Mouse (Mus musculus) neural tube, embryonic 13.5 days (tissue): ENCODE data around the gene AC124502.3. TPM values are rescaled to one million over a fixed set of nuclear protein-coding genes. Genes with fewer than 3 reads are reported as not detected.

Experiments
- ATAC-seq: fragments of 200-750 bp; cut with Nextera tagmentation; 2 replicates; pipeline ENCODE4 v1.8.0; 2017; ENCODE audit warnings: low read depth, mild to moderate bottlenecking, moderate TSS enrichment, moderate library complexity
- H3K27ac ChIP-seq: fragments of 300-500 bp; sonication (generic); replicated peaks from 2 replicates; pipeline ENCODE4 v1.5.1; 2015; ENCODE audit warnings: moderate library complexity, mild to moderate bottlenecking, inconsistent platforms
- H3K27me3 ChIP-seq: fragments of 300-500 bp; sonication (generic); 2 replicates; pipeline ENCODE4 v1.6.1; 2015; ENCODE audit warnings: mild to moderate bottlenecking, inconsistent platforms
- H3K36me3 ChIP-seq: fragments of 300-500 bp; sonication (generic); 2 replicates; pipeline ENCODE4 v1.6.1; 2015; ENCODE audit warnings: mild to moderate bottlenecking, inconsistent platforms
- H3K4me1 ChIP-seq: fragments of 300-500 bp; sonication (generic); replicated peaks from 2 replicates; pipeline ENCODE4 v1.6.1; 2015; ENCODE audit warnings: inconsistent platforms
- H3K4me2 ChIP-seq: fragments of 300-500 bp; sonication (generic); 2 replicates; pipeline ENCODE4 v1.6.1; 2015; ENCODE audit warnings: inconsistent platforms, mild to moderate bottlenecking, moderate library complexity
- H3K4me3 ChIP-seq: fragments of 300-500 bp; sonication (generic); 2 replicates; pipeline ENCODE4 v1.5.1; 2015; ENCODE audit warnings: mild to moderate bottlenecking, inconsistent platforms
- H3K9ac ChIP-seq: fragments of 300-500 bp; sonication (generic); 2 replicates; pipeline ENCODE4 v1.6.1; 2015; ENCODE audit warnings: moderate library complexity, mild to moderate bottlenecking, inconsistent platforms
- H3K9me3 ChIP-seq: fragments of 300-500 bp; sonication (generic); 2 replicates; pipeline ENCODE4 v1.6.1; 2016; ENCODE audit warnings: inconsistent platforms
- WGBS: fragments of 180-500 bp; shearing (Covaris S2); methylation state at CpG from one replicate; pipeline ENCODE4 v1.1.7; 2015; 5-methylcytosine and 5-hydroxymethylcytosine counted together
- polyA plus RNA-seq: library from polyadenylated mRNA; unstranded; fragments of >200 nt; fragmentation: Nextera tagmentation; extraction: Ambion mirVana; gene quantifications from 2 replicates; pipeline ENCODE4 v1.2.1, GENCODE M21; 2015

AC124502.3 gene
- polyA plus RNA-seq, 1 experiment from 2014 or later, result 5.1 TPM

DNA sequence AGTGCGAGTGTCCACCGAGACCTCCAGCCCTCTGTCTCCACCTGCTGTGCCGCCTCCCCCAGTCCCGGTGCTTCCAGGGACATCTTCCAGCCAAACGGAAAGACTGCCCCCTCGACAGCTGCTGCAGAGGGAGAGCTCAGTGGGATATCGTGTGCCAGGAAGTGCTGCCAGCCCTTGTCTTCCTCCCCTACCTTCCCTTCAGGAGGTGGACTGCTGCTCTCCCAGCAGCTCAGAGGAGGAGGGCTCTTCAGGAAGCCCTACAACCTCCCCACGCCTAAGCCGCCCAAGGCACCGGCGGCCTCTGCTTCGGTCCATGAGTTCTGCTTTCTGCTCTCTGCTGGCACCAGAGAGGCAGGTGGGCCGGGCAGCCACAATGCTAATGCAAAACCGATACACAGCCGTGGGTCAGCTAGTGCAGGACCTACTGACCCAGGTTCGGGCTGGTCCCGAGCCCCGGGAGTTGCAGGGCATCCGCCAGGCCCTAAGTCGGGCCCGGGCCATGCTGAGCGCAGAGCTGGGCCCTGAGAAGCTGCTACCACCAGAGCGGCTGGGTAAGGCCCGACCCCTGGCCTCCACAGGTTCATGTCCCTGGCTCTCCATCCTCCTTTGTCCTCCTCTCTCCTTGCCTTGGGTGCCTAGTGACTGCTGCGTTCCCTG is 13.6 kb downstream of the AC124502.3 start:
- H3K4me1 ChIP-seq, result peaks cover 24% of the 10 kb centered on the region
- no peak overlapping the region for H3K27ac ChIP-seq
- 28% methylated on average over 25 of the region's 25 CpGs for WGBS
- no peak for ATAC-seq
- H3K9me3 ChIP-seq, result no peaks in the 10 kb centered on the region
- peaks cover 27% of the 10 kb centered on the region for H3K36me3 ChIP-seq
- H3K27me3 ChIP-seq, result peaks cover 63% of the 10 kb centered on the region
- H3K4me3 ChIP-seq, result no peak overlapping the region
- H3K9ac ChIP-seq, result no peak overlapping the region
- H3K4me2 ChIP-seq, result no peak overlapping the region

DNA sequence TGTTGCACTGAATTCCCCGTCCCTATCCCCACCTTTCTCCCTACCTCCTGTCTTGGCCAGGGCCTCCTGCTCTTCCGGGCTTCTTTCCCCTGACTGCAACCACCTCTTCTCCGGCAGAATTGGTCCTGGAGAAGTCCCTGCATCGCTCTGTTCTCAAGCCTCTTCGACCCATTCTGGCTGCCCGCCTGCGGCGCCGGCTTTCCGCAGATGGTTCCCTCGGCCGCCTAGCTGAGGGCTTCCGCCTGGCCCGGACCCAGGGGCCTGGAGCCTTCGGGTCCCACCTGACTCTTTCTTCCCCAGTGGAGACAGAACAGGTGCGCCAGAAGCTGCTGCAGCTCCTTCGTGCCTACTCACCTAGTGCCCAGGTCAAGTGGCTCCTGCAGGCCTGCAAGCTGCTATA is 14.2 kb downstream of the AC124502.3 start:
- Histone ChIP-seq H3K4me3 (no peak overlapping the region), H3K36me3 (peaks cover 22% of the 10 kb centered on the region), H3K27me3 (peaks cover 63% of the 10 kb centered on the region), H3K9ac (no peak overlapping the region), H3K4me2 (no peak overlapping the region), H3K27ac (no peak overlapping the region), H3K4me1 (peaks cover 24% of the 10 kb centered on the region), H3K9me3 (no peaks in the 10 kb centered on the region)
- WGBS, result 58% methylated on average over 17 of the region's 17 CpGs
- no peak for ATAC-seq

DNA sequence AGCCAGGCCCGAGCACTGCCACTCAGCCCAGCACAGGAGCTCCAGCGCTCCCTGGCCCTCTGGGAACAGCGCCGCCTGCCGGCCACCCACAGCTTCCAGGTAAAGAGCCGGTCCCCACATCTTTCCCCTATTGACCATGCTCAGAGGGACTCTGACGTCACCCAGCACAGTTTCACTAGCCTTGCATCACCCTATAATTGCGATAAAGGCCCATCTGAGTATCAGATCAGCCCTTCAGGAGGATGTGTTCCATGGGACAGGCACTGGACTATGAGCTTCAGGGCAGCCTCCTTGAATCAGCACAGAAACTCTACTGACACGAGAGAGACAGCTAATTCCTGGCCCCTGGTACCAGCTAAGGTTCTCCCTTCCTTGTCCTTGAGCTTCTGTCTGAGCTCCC is 15.2 kb downstream of the AC124502.3 start:
- Histone ChIP-seq H3K36me3 (peaks cover 11% of the 10 kb centered on the region), H3K9ac (no peak overlapping the region)

DNA sequence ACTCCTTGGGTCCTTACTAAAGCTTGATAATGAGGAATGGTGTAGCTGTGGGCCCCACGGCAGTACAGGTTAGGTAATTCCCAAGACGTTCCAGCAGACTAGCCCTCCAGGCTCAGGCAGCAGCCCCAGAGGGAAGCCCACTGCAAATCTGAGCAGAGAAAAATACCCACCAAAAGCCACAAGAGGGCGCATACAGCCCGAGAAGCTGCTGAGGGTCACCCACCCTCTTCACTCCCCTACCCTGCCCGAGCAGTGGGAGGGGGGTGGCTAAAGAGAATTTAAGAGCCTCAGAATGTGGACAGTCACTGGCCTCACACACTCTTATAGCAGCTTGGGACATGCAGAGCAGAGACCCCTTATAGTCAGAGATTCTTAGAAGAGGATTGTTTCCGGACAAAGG is 17.6 kb downstream of the AC124502.3 start:
- peak; percentile 30 for ATAC-seq
- Histone ChIP-seq H3K4me3 (no peak overlapping the region), H3K27me3 (peaks cover 45% of the 10 kb centered on the region), H3K36me3 (no peaks in the 10 kb centered on the region), H3K9me3 (no peaks in the 10 kb centered on the region), H3K9ac (no peak overlapping the region), H3K4me1 (peaks cover 34% of the 10 kb centered on the region), H3K27ac (no peak overlapping the region), H3K4me2 (no peak overlapping the region)
- WGBS, result 14% methylated on average over 6 of the region's 6 CpGs

More for the DNA sequence above, 15.2 kb downstream of the AC124502.3 start:
- Histone ChIP-seq H3K27me3 (peaks cover 63% of the 10 kb centered on the region), H3K27ac (no peak overlapping the region), H3K9me3 (no peaks in the 10 kb centered on the region), H3K4me1 (peaks cover 28% of the 10 kb centered on the region), H3K4me3 (no peak overlapping the region), H3K4me2 (no peak overlapping the region)
- 16% methylated on average over 9 of the region's 9 CpGs for WGBS
- no peak for ATAC-seq

DNA sequence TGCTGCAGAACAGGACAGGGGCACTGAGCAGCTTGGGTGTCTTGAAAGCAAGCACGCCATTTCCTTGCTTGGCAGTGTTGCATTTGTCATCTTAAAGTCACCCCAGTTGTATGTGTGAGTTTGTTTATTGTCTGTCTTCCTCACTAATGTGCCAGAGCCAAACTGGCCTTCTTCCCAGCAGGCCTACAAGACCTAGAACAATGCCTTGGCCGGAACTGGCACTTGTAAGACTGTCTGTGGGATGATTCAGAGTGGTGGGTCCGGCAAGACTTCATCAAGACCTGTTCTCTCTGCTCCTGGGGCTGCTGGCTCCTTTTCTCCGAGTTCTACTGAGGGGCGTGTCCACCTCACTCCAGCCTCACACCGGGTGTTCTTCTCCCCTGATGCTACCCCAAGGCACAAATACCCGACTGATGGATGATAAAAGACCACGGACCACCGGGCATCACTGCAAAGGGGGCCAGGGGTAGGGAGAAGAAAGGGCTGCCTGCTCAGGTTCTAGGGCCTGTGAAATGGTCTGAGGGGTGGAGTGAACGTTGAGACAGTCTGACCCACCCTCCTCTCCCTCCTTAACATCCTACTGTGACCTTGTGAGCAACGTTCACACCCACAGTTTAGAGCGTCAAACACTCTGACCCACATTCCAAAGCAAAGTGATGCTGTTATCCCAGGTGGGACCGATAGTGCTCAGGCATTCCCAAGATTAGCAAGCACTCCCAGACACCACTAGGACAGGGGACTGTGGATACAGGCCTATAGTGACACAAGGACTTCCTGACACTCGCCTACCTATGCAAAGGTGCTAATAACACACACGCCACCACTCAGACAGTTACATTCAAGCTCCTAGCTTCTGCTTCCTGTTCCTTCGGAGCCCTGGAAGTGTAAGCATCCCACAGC is 19.4 kb downstream of the AC124502.3 start:
- H3K9me3 ChIP-seq, result no peaks in the 10 kb centered on the region
- H3K9ac ChIP-seq, result no peak overlapping the region
- WGBS, result 21% methylated on average over 16 of the region's 16 CpGs
- peaks cover 26% of the 10 kb centered on the region for H3K27me3 ChIP-seq
- ATAC-seq, result no peak
- no peak overlapping the region for H3K4me3 ChIP-seq
- H3K27ac ChIP-seq, result no peak overlapping the region
- no peaks in the 10 kb centered on the region for H3K36me3 ChIP-seq
- H3K4me1 ChIP-seq, result peaks cover 31% of the 10 kb centered on the region
- no peak overlapping the region for H3K4me2 ChIP-seq

DNA sequence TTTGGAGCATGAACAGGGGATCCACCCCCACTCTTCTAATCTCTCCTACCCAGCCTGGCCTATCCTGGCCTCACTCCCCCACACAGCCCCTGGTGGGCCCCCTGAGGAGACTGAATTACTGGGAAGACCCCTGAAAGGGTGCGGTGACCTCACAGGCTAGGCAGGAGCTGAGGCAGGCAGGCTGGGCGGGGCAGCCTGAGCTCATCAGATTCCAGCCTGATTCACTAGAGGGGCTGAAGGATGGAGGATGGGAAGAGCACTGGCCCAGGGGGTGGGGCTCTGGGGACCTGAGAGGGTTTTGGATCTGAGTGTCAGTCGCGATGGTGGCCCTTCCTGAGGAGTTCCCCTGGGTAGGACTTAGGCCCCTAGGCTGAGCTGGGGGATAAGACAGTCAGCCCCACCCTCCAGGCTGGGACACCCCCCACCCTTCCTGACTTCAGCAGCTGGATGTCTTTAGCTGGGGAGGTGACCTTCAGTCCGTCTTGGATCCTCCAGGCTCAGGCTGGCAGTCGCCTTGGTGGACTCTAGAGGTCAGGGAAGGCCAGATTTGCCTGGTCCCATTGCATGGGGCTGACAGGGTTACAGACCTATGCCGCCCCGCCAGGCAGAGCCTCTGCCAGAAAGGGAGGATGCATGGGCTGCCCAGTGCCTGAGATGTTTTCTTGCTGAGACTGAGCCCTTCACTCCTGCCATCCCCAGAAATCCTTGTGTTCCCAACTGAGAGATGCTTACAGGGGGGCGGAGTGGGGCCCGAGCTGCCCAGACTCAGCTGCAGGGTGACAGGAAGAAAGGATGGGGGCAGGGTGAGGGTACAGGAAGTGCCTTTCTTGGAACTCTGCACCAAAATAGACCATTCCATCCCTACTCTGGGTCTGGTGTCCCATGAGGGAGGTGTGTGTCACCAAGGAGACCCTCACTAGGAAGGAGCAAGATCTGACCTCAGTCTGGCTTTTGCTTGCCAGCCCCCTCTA is 20.4 kb downstream of the AC124502.3 start:
- H3K27me3 ChIP-seq, result peaks cover 16% of the 10 kb centered on the region; the same call in 1 of the 2 replicates
- ATAC-seq, result no peak
- H3K4me1 ChIP-seq, result peaks cover 31% of the 10 kb centered on the region
- peak overlapping the region; percentile 26; the same call in 1 of the 2 replicates for H3K9ac ChIP-seq
- WGBS, result 21% methylated on average over 10 of the region's 10 CpGs
- no peak overlapping the region for H3K4me2 ChIP-seq
- no peak overlapping the region for H3K4me3 ChIP-seq
- H3K9me3 ChIP-seq, result no peaks in the 10 kb centered on the region
- H3K36me3 ChIP-seq, result no peaks in the 10 kb centered on the region
- H3K27ac ChIP-seq, result no peak overlapping the region

DNA sequence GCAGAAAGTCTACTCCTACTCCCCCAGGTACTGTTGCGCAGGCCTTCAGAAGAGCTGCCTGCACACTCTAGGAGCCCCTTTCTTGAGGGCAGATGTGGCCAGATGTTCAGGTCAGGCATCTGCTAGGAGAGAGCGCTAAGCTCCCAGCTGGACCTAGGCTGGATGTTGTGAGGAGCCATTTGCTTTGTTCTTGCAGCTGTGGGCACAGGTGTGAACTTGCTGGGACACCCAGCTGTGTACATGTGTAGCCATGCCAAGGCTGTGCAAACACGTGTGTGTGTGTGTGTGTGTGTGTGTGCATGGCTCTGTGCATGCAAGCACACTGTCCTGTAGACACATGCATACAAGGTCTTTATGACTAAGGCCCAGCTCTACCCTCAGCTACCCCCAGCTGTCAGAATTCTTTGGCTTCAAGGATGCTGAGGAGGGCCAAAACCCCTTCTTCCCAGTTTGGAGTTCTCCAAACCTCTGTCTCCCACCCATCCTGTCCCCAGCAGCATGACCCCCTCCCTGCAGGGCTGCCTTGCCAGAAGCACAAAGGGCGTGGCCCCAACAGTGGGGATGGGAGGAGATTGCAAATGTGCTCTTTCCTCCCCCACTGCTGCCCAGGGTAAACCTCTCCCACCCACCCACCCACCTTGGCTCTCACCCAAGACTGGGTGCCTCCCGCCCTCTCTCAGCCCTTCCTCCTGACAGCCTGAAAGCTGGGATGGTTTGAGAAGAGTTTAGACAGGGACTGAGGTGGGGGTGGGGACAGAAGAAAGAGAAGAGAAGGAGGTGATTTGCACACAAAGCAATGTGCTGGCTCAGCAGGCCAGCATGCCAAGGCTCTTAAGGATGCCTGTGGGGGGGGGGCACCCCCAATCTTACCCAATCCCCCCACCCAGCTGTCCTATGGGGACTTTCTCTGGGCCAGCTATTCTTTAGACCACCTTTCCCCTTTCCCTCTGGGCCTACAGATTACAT is 22.0 kb downstream of the AC124502.3 start:
- no peak overlapping the region for H3K4me2 ChIP-seq
- 0 out of 2 replicates have a peak, but pooled peaks have one; percentile 26 for ATAC-seq
- H3K27me3 ChIP-seq, result peaks cover 10% of the 10 kb centered on the region; the same call in 1 of the 2 replicates
- no peak overlapping the region for H3K4me3 ChIP-seq
- peak overlapping the region; percentile 50 for H3K9ac ChIP-seq
- WGBS, result 40% methylated on average over 5 of the region's 5 CpGs
- H3K4me1 ChIP-seq, result peaks cover 37% of the 10 kb centered on the region
- no peaks in the 10 kb centered on the region for H3K36me3 ChIP-seq
- 0 out of 2 replicates have a peak overlapping the region, but pooled peaks have one; percentile 13 for H3K27ac ChIP-seq
- H3K9me3 ChIP-seq, result no peaks in the 10 kb centered on the region

DNA sequence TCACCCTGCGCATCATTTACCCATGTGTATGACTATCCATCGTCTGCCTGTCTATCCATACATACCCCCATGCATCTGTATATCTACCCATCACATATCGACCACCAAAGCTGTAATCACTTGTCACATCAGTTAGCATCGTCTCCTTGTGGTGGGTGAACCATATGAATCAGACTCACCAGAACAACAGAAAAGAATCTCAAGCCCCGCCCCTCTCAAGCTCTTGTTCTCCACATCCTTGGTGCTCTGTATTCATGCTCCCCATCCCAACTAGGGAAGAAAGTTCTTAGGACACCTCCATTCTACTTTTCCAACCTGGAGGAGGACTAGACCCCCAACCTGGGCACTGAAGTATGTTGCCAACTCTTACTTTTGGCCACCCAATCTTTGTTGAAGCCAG is 23.4 kb downstream of the AC124502.3 start:
- no peak for ATAC-seq
- H3K27ac ChIP-seq, result no peak overlapping the region
- H3K9ac ChIP-seq, result no peak overlapping the region
- H3K36me3 ChIP-seq, result no peaks in the 10 kb centered on the region
- peaks cover 23% of the 10 kb centered on the region for H3K27me3 ChIP-seq
- WGBS, result 88% methylated on average over 5 of the region's 5 CpGs
- H3K4me2 ChIP-seq, result no peak overlapping the region
- no peaks in the 10 kb centered on the region for H3K9me3 ChIP-seq
- no peak overlapping the region for H3K4me3 ChIP-seq
- peaks cover 34% of the 10 kb centered on the region for H3K4me1 ChIP-seq

DNA sequence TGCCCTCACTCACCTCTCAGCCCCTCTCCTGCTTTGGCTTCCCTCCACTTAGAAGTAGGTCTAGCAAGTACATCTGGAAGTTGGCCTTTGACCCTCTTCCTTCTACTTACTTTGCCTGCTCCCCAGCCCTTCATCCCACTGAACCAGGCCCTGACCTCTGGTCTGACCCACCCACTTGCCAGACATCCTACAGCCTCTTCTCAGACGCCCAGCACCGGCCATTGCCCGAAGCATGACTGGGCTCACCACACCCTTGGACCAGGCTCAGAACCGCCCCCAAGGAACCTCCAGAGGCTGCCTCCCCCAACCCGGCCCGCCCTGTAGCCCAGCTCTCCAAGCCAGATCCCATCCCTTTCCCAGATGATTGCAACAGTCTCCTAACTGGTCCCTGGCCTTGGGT is 23.8 kb downstream of the AC124502.3 start:
- Histone ChIP-seq H3K4me3 (no peak overlapping the region), H3K36me3 (no peaks in the 10 kb centered on the region), H3K4me1 (peaks cover 38% of the 10 kb centered on the region), H3K4me2 (no peak overlapping the region), H3K27ac (no peak overlapping the region), H3K9me3 (no peaks in the 10 kb centered on the region), H3K27me3 (peaks cover 27% of the 10 kb centered on the region), H3K9ac (no peak overlapping the region)
- 78% methylated on average over 6 of the region's 6 CpGs for WGBS
- ATAC-seq, result no peak

DNA sequence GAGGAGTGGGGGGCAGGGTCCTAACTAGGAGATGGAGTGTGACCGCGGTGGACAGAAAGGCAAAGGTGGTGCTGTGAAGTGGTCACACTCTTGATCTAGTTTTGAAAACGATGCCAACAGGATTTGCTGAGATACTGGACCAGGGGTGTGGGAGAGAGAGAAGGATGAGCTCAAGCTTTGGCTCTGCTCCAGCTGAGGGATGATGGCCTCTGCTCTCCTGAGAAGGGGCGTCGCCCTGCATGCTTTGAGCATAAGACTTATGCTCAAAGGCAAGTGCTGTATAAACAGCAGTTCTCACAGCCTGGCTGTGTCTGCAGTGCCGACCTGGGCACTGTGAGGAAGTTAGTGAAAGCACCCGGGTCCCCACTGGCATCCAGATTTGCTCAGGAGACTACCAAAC is 26.4 kb downstream of the AC124502.3 start:
- Histone ChIP-seq H3K4me3 (no peak overlapping the region), H3K27ac (no peak overlapping the region), H3K4me2 (no peak overlapping the region), H3K36me3 (no peaks in the 10 kb centered on the region), H3K27me3 (peaks cover 52% of the 10 kb centered on the region), H3K4me1 (peaks cover 53% of the 10 kb centered on the region), H3K9me3 (no peaks in the 10 kb centered on the region), H3K9ac (peak overlapping the region; percentile 6; the same call in 1 of the 2 replicates)
- WGBS, result 75% methylated on average over 7 of the region's 7 CpGs
- no peak for ATAC-seq
